In the genomic region with DNA sequence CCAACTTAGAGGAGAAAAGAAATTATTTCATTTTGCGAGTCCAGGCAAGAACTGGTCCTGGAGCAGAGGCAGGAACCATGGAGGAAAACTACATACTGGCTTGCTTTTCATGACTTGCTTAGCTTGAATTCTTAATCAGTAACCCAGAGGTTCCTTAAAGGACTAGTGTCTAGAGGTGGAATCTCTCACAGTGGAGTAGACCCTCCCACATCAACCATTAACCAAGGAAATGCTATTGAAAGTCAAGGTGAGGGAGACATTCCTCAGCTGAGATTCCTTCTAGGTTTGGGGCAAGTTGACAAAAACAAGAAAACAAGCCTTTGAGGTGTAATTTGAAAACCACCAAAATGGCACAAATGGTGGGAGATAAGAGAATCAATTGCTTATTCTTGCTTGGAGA, we compare ENCODE assay signal across 8 mouse cellular contexts. TPM values are rescaled to one million over a fixed set of nuclear protein-coding genes. Genes with fewer than 3 reads are reported as not detected.
DNase-seq lines count a peak whose midpoint lies in the region; ATAC-seq and TF ChIP-seq lines count a peak whose summit lies in the region.

A gene (minus strand): TSS at position 119 of the 400 bp plus-strand sequence.

- peak; percentile 82 for DNase-seq in kidney, adult 9 months
- DNase-seq in kidney, postnatal 10 days: no peak
- DNase-seq in adrenal gland, postnatal 4 days (ENCODE audit: low spot score in 2 of 2): no peak
- DNase-seq in gastrocnemius, postnatal 36 days: no peak
- no peak for DNase-seq in liver, postnatal 0 days
- DNase-seq in retina, embryonic 14.5 days (ENCODE audit: low spot score): no peak
- no peak for DNase-seq in cerebellum, postnatal 36 days

- intact Hi-C loops in gastrocnemius, postnatal 36 days (cut with DNase I): no loop called here

- H3K27me3 ChIP-seq in intestine, embryonic 16.5 days (replicated peaks; ENCODE audit: control insufficient read depth, insufficient read depth, low read length): no peaks in the 10 kb centered on the region
- no peaks in the 10 kb centered on the region for H3K27me3 ChIP-seq in liver, postnatal 0 days (ENCODE audit: insufficient read depth, low read length)

- 0 out of 2 replicates have a peak, but pooled peaks have one; percentile 55 for ATAC-seq in intestine, embryonic 16.5 days
- no peak for ATAC-seq in liver, postnatal 0 days

- no peak within 1 kb of the TSS for H3K27ac ChIP-seq in intestine, embryonic 16.5 days (ENCODE audit: low read length)
- no peak within 1 kb of the TSS for H3K27ac ChIP-seq in liver, postnatal 0 days (ENCODE audit: low read depth)

- 81% methylated on average over 1 of the region's 1 CpGs for WGBS in intestine, embryonic 16.5 days
- WGBS in liver, postnatal 0 days (ENCODE audit: insufficient replicate concordance): 83% methylated on average over 1 of the region's 1 CpGs

- no peaks in the 10 kb centered on the region for H3K4me1 ChIP-seq in intestine, embryonic 16.5 days (ENCODE audit: control insufficient read depth, insufficient read depth, low read length)
- H3K4me1 ChIP-seq in liver, postnatal 0 days (ENCODE audit: insufficient read depth): no peaks in the 10 kb centered on the region

- no peak within 1 kb of the TSS for H3K4me3 ChIP-seq in intestine, embryonic 16.5 days (ENCODE audit: low read length)
- H3K4me3 ChIP-seq in liver, postnatal 0 days (ENCODE audit: low read depth, low read length): no peak within 1 kb of the TSS

- TF ChIP-seq CTCF in liver, postnatal 0 days (IDR thresholded peaks at IDR 0.05; ENCODE audit: low read depth): no peak

- no peak for TF ChIP-seq EP300 in liver, postnatal 0 days (IDR thresholded peaks at IDR 0.05; ENCODE audit: low read depth)

- no peak within 1 kb of the TSS for H3K9ac ChIP-seq in intestine, embryonic 16.5 days (ENCODE audit: low read depth, low read length)
- no peak within 1 kb of the TSS for H3K9ac ChIP-seq in liver, postnatal 0 days (replicated peaks)

- H3K4me2 ChIP-seq in intestine, embryonic 16.5 days (ENCODE audit: low read depth, low read length): no peak within 1 kb of the TSS
- no peak within 1 kb of the TSS for H3K4me2 ChIP-seq in liver, postnatal 0 days (ENCODE audit: low read depth, low read length)

- no peaks in the 10 kb centered on the region for H3K36me3 ChIP-seq in intestine, embryonic 16.5 days (ENCODE audit: control insufficient read depth, insufficient read depth, low read length)
- no peaks in the 10 kb centered on the region for H3K36me3 ChIP-seq in liver, postnatal 0 days (replicated peaks; ENCODE audit: insufficient read depth, low read length)

- no peaks in the 10 kb centered on the region for H3K9me3 ChIP-seq in intestine, embryonic 16.5 days (ENCODE audit: control insufficient read depth, low read length)
- H3K9me3 ChIP-seq in liver, postnatal 0 days (ENCODE audit: low read length): no peaks in the 10 kb centered on the region

RNA-seq across cellular contexts. Expression of the gene that starts here (rescaled TPM):
- total RNA-seq in adrenal gland, postnatal 4 days (2021): 100 to 1,000 TPM; 170 to 225 TPM
- total RNA-seq in gastrocnemius, postnatal 36 days (2021): 100 to 1,000 TPM; 141 to 145 TPM
- 372 and 434 TPM in 2 replicates for polyA plus RNA-seq in intestine, embryonic 16.5 days (2015; fragmentation: Nextera tagmentation; extraction: Ambion mirVana)
- 1,479 and 1,508 TPM in 2 replicates for polyA plus RNA-seq in liver, postnatal 0 days (2015; fragmentation: Nextera tagmentation; extraction: Ambion mirVana)
